Mouse (Mus musculus) common myeloid progenitor, adult 5-6 weeks (primary cell): ENCODE data around the gene Tmem211. TPM values are rescaled to one million over a fixed set of nuclear protein-coding genes. Genes with fewer than 3 reads are reported as not detected.

Experiments used
- ATAC-seq: replicated peaks from 2 replicates; pipeline ENCODE4 v1.8.0; 2016; ENCODE audit warnings: low read depth, mild to moderate bottlenecking, moderate TSS enrichment, inconsistent platforms; ENCODE audit not compliant: poor library complexity, severe bottlenecking
- total RNA-seq: library from RNA; stranded (forward); fragments of 200-1000, 187-1606 nt; gene quantifications from 2 replicates; pipeline ENCODE4 v1.2.3, GENCODE M21; 2017

The Tmem211 gene
- total RNA-seq, 1 experiment from 2014 or later = not detected

DNA sequence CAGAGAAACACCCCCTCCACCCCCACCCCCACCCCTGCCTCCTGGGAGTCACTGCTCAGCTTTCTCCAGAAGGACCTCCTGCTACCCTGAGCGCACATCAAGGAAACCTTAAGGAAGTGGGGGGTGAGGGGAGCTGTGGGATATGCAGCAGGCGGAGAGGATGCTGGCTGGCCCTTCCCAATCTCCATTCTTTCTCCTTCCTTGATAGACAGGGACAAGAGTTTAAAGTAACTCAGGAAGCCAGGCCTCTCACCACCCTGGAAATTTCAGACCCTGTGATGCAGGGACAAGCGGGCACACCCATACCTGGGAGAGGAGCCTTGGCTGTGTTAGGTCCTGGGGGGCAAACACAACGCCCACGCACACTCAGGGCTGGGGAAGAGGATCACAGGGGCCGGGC lies 16.4 kb upstream of the Tmem211 start:
- no peak for ATAC-seq

DNA sequence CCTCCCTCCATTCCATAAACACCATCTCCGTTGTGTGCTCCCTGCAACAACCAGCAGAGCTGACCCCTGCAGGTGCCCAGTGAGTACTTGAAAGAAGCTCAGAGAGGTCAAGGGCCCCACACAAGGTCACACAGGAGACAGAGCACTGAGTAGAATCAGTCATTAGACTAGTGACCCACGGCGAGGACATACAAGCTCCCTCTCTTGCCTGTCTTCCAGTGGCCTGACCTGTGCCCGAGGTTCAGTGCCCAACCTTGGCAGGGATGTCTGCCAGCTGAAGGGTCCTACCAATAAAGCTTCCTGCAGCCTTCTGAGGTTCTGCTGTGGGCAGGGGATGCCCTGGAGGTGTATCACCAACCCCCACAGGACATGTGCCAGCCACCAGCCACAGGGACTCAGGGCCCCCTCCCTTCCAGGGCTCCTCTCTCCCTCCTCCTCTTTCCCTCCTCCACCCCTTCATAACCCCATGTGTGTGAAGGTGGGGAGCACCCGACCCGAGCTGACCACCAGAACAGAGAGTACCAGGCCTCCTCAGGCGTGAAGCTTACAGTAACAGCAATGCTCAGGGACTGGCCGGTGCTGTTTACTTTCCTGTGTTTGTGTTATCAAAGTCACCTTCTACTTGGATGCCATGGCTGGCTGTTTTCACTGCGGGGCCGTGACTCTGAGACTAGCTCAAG lies 14.4 kb upstream of the Tmem211 start:
- ATAC-seq = no peak

DNA sequence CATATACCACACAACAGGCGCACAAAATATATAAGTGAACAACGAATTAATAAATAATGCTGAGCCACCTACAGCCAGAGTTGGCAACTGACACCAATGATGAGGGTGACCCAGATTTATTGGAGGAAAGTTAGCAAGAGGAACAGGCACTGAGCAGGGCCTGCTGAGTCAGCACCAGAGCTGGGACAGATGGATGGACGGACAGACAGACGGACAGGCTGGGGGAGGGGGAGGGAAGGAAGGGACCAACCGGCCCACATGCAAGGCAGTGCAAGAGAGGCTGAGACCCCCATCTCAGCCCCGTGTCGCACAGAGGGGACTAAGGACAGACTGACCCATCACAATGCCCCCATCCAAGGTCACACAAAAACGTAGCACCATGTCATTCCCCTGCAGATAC lies 12.7 kb upstream of the Tmem211 start:
- ATAC-seq = no peak

DNA sequence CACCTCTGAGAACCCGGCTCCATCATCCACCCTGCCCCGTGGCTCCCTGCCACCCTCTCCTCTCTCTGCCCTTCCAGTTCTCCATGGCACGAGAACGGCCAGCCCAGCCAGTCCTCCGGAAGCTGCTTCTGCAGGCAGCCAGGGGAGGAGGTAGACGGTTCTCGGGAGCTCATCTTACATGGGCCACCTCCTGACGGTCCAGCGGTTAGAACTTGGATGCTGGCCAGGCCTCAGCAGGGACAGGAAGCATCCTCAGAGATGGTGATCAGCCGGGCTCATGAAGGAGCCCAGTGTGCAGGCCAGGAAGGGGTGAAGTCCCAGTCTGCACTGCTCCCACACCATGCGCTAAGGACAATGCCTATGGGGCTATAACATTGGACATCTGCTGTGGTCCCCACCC lies 12.3 kb upstream of the Tmem211 start:
- ATAC-seq = peak; percentile 61

DNA sequence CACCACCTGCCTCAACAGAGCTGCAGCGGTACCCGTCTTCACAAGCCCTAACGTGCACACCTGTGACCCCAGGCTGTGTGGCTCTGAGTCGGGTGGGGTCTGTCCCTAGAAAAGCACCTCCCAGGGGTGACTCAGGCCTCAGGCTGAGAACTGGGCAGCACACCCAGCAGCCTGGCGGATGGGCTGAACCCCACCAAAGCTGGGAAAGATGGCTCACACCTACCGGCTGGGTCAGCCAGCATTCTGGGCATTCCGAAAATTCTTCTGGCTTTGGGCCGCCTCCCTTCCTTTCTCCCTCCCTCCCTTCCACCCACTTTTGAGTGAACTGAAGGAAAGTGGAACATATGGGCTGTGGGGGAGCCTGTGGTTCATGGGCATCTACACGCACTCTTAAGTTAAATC lies 11.1 kb upstream of the Tmem211 start:
- no peak for ATAC-seq

DNA sequence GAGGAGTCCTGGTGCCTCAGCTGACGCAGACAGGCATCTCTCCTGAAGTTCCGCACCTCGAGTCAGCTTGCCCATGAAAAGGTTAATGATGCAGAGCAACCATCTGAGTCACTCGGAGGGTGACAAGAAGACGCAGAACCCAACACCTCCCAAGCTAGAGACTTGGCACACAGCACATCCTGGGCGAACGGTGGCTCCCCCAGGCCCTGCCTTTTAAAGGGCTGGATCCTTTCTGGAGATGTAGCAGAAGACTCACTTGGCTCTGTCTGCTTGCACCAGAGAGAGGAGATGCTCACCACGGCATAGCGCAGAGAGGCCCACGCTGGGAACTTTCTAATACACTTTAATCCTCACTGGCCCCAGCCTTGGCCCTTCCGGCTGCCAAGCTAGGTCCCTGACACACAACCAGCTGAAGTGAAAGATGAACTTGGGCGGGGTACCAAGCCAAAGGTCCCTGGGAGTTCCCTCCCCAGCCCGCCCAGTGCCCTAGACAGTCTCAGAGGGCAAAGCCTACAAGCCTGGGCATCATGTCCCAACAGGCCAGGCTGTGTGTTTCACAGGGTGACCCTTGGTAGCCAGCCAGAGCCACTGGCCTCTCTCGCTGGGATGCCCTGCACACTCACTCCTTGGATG lies 10.3 kb upstream of the Tmem211 start:
- ATAC-seq = no peak

DNA sequence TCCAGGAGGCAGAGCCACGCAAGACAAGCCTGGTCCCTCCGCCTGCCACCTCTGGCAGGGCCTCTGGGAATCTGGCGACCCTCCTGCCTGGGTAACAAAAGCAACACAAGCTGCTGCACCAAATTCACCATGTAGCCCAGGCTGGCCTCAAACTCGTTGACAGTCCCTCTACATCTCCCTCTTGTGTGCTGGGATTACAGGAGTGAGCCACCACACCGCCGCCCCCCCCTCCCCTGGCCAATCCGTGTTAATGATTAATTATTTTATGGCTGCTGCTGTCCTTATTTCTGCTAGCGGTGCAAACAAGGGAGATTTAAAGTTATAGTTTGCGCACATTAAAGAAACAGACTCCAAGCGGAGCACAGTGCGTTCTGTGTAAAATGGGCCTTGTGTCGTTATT lies 9.6 kb upstream of the Tmem211 start:
- ATAC-seq = no peak

DNA sequence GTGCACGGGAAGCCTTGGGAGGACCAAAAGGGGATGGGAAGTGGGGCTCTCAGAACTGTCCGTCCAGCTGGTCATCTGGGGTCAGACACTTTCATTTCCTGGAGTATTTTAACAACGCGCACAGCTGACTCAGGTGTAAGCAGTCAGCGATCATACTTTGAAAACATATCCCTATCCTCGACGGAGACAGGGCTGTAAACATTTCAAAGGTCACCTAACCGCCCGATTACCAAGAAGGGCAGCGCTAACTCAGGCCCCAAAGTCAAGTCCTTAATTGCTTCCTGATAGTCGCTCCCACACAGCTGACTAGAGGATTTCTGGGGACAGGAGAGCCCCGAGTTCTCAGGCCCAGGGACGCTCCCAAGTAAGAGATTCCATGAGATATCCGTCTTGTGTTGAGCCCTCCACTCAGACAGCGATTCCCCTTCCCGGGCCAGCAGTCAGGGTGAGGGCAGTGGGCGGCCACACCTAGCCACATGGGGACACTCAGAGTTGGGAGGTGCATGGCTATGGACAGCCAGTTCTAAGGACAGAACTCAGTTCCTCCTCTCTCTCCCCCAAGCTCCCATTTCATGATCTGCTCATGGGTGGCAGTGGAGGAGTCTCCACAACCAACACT lies 8.0 kb upstream of the Tmem211 start:
- ATAC-seq = no peak

DNA sequence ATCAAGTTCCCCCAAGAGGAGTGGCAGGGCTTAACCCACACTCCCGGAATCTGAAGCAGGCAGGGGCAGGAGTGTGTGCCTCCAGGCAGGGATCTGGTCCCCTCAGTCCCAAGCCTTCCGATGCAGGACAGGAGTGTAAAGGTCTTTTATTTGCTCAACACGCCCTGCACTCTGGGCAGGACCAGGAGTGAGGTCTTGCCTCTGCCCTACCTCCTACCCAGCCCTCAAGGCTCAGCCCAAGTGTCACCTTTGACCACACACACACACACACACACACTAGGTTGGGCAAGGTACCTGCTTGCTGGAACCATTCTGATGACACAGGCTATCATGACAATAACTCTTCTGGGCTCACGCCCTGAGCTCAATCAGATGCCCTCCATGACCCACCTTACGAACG lies 7.3 kb upstream of the Tmem211 start:
- ATAC-seq = no peak

DNA sequence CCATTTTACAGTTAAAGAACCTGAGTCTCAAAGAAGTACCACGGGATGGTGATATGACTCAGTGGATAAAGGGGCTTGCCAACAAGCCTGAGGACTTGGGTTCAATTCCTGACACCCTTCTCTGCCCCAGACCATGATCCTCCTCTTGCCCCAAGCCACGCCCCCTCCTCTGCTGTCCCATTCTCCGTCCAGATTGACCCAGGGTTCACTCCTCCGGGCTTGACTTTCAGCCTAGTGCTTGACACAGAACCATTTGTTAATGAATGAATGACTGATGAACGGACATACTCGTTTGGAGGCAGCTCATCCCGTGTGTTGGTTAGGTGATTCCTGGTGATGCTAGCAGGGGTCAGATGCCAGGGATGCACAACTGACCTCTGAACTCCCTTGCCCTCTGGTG lies 6.8 kb upstream of the Tmem211 start:
- no peak for ATAC-seq

DNA sequence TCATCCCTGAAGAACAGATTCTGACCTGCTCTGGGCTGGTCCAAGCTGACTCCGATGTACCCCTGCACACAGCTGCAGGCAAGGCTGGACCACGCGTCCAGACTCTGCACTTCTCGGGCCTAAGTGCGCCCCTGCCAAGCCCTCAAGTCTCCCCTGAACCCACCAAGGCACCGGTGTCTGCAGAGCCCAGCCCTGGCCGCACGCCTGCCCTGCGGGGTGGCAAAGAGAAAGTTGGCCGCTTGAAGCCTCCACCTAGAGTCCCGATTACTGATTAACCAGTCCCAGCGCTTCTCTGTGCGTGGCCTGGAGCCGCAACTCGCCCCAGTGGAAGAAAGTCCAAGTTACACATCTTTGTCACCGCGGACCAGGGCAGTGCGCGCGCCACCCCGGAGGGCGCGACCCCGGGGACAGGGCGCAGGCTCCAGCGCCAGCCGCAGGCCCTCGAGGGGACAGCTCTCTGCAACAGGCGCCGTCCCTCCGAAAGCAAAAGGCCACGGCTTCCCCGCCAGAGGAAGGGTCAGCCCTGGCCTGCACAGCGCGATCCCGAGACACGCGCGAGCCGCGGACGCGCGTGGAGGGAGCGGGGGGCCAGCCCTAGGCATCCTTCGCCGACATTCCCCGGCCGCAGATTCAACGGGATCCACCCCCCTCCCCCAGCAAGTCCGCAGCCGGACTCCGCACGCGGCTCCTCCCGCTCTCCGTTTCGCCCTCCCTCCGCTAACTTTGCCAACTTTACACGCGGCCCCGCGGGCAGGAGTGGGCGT lies 6.1 kb upstream of the Tmem211 start:
- ATAC-seq = peak; percentile 50

DNA sequence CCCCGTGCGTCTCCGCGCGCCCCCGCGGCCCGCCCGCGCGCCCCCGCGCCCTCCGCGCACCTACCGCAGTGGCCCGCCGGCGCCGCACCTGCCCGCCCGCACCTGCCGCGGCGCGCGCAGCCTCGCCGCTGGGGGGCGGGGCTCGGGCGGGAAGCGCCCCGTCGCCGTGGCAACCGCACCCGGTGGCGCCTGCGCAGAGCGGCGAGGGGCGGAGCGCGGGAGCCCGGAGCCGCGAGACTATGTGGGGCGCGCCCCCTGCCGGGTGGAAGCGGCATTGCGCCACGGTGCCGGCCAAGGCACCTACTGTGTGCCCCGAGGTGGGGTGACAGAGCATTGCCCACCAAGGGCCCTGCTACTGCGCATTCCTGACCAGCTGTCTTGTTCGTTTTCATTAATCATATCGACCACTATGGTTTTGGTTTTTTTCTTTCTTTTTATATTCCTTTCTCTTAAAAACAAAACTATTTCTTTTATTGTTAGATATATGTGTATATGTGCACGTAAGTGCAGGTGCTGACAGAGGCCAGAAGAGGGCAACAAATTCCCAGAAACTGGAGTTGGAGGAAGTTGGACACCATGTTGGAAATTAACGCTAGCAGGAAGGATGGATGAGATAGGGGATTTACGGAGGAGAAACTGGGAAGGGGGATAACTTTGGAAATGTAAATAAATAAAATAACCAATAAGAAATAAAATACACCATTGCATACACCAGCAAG lies 5.4 kb upstream of the Tmem211 start, which contains the start of gene 2900026A02Rik:
Gene 2900026A02Rik, minus strand, starts transcription at position 90 of the 719 bp plus-strand sequence.
- ATAC-seq = peak; percentile 71

DNA sequence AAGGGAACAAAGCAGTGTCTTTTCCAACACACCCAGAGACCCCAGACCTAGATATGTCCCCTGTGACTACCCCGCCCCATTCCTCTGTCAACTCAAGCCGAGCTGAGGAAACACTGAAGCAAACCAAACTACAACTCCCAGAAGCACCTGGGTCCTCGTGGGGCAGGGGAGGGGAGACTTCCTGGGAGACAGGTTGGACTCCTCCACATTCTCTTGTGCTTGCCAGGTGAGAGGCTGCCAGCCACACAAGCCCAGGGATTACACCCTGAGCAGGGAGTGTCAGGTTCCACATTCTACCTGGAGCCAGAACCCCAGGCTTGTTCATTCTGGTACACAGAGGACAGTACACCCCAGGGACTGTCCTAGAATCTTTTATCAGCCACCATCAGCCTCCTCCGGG lies 2.8 kb upstream of the Tmem211 start:
- no peak for ATAC-seq

DNA sequence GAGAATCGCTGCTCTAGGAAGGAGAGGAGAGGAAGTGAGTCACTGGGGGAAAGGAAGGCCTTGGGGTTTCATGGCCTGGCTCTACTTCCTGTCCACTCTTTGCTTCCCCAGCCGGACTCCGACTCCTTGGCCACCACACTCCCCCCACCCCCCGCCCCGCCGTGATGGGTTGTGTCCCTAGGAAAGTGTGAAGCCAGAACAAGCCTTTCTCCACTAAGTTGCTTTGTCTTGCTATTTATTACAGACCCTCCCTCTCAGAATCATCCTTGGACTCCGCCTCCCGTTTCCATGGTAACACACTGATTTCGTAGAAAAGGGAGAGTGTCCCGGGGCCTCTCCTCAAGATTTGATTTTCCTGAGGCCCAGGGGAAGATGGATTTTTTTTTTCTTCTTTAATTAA lies 1.4 kb upstream of the Tmem211 start:
- ATAC-seq = 0 out of 2 replicates have a peak, but pooled peaks have one; percentile 4

DNA sequence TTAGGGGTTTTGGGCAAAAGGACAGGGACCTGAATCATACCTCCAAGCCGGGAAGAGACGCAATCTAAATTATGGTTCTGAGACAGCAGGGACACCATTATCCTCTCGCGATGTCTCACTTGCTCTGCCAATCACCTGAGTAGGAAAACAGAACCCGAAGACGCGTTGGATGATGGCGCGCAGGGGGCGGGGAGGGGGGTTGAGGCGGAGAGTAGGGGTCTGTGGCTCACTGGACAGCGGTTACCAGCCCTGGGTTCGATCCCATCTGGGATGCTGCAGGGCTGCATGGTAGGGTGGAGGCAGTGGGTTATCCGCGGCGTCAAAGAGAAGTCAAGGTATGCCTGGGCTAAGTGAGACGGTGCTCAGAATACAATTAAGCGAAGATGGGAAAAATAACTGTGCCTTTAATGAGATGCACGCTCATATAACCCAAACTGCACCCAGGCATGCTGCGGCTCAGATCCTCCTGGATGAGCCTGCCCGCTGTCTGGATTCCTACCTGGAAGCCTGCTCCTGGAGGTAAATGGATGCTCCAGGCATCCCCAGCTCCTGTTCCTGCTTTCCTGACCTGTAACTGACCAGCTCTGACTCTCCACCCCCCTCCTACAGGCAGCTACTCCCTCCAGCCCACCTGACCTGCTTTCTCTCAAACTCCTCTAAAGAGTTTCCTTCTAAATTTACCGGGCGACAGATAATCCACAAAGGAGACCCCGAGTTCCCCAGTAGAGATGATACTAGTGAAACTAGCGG lies 848 bp upstream of the Tmem211 start:
- ATAC-seq = no peak

DNA sequence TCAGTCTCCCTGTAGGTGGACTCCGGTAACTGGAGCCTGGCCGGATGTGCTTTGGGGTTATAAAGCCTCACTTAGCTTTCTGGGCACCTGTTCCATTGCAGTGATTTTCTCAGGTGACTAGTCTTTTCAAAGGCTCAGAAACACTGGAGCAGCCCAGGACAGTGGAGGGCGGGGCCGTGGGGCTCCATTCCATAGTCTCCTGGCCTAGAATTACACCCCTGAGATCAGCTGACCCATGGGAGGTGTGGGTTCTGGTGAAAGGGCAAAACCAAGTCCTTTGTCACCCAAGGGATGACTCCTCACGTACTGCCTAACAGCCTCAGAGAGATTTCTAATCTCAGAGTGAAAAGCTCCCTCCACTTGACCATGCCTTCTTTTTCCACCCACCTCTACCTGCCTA lies 3.5 kb downstream of the Tmem211 start:
- ATAC-seq = no peak

DNA sequence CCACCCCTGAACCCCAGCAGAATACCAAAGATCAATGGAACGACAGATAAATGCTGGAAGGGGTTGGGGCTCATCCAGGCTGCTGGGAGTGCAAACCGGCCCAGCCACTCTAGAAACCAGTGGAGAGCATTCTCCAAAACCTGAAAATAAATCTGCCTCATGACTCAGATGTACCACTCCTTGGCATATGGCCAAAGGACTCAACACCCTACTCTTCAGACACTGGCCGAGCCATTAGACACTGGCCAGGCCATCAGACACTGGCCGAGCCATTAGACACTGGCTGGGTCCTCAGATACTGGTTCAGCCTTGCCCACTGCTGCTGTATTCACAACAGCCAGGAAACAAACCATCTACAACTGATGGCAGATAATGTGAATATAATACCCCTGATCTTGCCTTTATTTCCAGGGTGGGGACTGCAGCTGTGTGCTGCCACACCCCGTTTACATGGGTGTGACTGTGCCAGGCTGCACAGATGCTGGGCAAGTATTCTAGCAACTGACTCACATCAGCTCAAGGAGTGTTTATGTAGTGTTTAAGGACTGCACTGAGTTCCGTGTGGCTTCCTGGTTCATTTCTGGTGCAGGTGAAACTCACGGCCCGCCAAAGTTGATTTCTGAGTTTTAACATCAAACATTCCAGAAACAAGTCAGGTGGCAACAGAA lies 22.7 kb downstream of the Tmem211 start:
- ATAC-seq = no peak

DNA sequence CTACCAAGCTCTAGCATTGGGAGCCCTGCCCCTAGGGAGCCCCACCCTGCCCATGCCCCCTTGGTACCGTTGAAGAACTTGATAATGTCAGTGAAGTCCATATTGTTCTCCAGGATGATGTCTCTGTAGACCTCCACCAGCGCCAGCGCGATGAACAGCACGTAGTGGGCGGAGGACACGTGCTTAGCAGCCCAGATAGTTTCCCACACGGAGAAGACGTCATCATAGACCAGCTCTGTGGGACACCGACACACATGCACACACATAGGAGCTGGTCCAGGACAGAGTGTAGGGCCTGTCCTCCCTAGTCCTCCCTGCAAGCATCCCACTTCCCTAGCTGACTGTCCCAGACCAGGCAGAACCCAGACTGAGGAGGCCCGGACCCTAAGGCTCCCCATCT lies 24.1 kb downstream of the Tmem211 start:
- ATAC-seq = no peak

DNA sequence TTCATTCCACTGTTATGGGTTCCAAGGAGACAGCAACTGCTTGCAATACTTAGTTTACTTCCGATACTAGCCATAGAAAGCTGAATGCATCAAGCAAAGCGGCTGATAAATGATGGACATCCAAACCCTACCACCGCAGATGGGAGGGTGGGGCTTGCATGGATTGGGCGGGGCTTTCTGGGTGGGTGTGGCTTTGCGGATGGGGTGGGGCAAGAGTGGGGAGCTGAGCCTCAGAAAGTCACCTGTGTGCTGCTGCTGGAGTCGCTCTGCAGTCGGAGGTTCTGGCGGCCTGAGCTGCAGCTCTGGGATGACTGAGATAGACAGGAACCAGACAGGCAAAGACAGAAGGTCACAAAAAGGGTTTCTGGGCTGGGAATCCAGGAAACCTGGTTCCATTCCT lies 38.9 kb downstream of the Tmem211 start:
- no peak for ATAC-seq
